Mouse (Mus musculus) embryonic fibroblast, embryonic 13.5 days (primary cell): ENCODE measurements around the gene Slitrk6.

ENCODE experiments used
- CTCF ChIP-seq: IDR thresholded peaks from 2 replicates; pipeline ENCODE4 v1.5.1; 2011; ENCODE audit warnings: mild to moderate bottlenecking, control low read depth, low read length, moderate library complexity, borderline replicate concordance; ENCODE audit not compliant: insufficient read depth
- POLR2A ChIP-seq: IDR thresholded peaks from 2 replicates; pipeline ENCODE4 v1.6.1; 2011; ENCODE audit warnings: low read depth, mild to moderate bottlenecking, control low read depth, low read length, moderate library complexity

GRCm38 (mm10) chr14:110739861-110740260 is 15.1 kb downstream of the Slitrk6 start:
- TF ChIP-seq CTCF, result no peak
- no peak for TF ChIP-seq POLR2A
